Mouse (Mus musculus) ES-E14 (cell line): Measurements from ENCODE around the gene Lims1.

Source experiments
- CHD2 ChIP-seq: IDR thresholded peaks from 2 replicates; pipeline ENCODE4 v1.6.1; 2014; ENCODE audit warnings: mild to moderate bottlenecking, low read depth, low read length, inconsistent platforms
- MAFK ChIP-seq: IDR thresholded peaks from 2 replicates; pipeline ENCODE4 v1.6.1; 2014; ENCODE audit warnings: mild to moderate bottlenecking, low read depth, low read length, inconsistent platforms; ENCODE audit not compliant: insufficient read depth
- ZNF384 ChIP-seq: IDR thresholded peaks from 2 replicates; pipeline ENCODE4 v1.6.1; 2012; ENCODE audit warnings: low read depth, low read length, inconsistent platforms

DNA sequence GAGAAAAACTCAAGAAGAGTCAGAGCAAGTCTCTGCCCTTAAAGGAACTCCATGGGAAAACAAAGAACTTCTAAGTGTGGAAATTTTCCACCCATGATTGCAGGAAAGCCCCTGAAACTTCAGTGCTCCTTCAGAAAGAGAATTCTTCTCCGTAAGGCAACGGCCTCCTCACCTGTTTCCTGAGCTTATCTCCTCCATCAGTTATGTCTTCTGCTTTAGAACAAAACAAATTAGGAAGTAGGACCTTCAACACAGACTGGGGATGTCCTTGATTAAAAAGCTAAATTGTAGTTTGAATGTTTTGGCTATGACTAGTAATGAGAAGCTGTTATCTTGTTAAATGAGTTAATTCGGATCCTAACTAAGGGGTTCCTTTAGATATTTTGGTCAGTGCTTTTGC lies 20.3 kb downstream of the Lims1 start:
- TF ChIP-seq ZNF384 (no peak), MAFK (no peak), CHD2 (no peak)
